Mouse (Mus musculus): Measurements from ENCODE around the gene Cyp2j13. TPM values are rescaled to one million over a fixed set of nuclear protein-coding genes. Genes with fewer than 3 reads are reported as not detected.
"Not testable (repeated sequence)": the region's sequence is repeated elsewhere in the genome, so short reads cannot be mapped to it uniquely, and the experiment has no call there.

Gene Cyp2j13
- not detected in 2 replicates for polyA plus RNA-seq (2015; fragmentation: Nextera tagmentation; extraction: Ambion mirVana)

DNA sequence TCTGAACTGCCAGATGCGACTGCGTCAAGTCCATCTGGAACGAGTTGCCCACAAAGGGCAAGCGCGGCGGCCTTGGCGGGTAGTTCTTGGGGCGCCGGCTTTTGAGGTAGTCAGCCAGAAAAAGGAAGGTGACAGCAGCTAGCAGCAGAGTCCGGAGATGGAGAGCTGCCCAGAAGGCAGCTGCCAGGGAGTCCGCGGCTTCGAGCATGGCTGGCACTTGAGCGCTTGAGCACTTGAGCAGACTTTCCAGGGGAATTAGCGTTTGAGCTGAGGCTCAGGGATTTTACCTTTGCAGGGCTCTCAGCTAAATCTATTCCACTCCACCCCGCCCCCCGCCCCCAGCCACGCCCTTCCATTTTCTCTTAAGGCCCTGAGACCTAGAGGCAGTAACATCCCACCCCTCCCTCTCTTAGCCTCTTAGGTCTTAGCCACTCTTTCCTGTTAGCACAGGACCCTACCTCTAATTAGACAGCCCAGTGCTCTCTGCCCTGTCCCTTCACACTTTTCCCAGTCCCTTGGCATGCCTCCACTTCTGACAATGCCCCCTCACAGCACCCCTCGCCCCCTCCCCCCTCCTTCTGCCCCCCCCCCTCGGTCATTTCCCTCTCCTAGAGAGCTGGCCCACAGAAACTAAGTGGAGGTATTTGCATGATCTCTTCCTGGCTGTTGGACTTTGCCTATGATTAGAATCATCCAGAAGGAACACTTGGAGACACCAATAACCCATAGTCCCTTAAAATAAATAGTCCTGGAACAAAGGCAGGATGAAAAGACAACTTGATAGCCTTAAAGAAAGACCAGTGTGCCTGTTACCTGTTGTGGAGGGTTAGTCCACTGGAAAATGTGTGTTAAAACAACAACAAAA lies at the start of gene Cyp2j13:
TSS of gene Cyp2j13 (minus strand) at position 286 of the 865 bp plus-strand sequence.
- Histone ChIP-seq H3K27ac (replicated peaks) (no peak within 1 kb of the TSS), H3K9me3 (ENCODE audit: control insufficient read depth, low read length) (no peaks in the 10 kb centered on the region), H3K4me2 (replicated peaks; ENCODE audit: low read depth) (peak within 1 kb of the TSS; percentile 20), H3K27me3 (ENCODE audit: control insufficient read depth, insufficient read depth, low read length) (no peaks in the 10 kb centered on the region), H3K36me3 (ENCODE audit: control insufficient read depth, insufficient read depth, low read length) (no peaks in the 10 kb centered on the region), H3K9ac (ENCODE audit: low read length) (no peak within 1 kb of the TSS), H3K4me1 (replicated peaks; ENCODE audit: control insufficient read depth, insufficient read depth) (no peaks in the 10 kb centered on the region), H3K4me3 (ENCODE audit: low read depth, low read length) (no peak within 1 kb of the TSS)
- ATAC-seq (ENCODE audit: low FRiP score, low TSS enrichment), result no peak
- TF ChIP-seq EP300 (optimal IDR thresholded peaks at IDR 0.05) (no peak), CTCF (IDR thresholded peaks at IDR 0.05; ENCODE audit: low read depth) (no peak)
- DNase-seq (ENCODE audit: low spot score), result no peak
- WGBS, result 12% methylated on average over 20 of the region's 20 CpGs

DNA sequence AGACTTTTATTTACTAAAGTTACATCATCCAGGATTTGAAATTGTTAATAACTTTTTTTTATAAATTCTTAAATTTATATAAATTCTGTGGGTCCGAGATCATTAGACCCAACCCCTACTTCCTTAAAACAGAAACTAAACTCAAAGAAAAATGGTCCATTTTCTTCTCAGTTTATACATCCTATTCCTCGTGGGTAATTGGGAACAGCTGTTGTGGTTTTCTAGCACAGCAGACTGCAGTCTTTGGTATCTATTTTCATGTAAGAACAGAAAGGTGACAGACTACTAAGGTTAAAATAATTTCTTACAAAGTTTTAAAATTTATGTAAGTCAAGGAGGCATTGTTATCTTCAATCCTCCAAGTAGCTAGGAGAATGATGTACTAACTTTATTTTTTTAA lies 19.5 kb upstream of the Cyp2j13 start:
- no peaks in the 10 kb centered on the region for H3K36me3 ChIP-seq (ENCODE audit: control insufficient read depth, insufficient read depth, low read length)
- ATAC-seq (ENCODE audit: low FRiP score, low TSS enrichment) (no peak), DNase-seq (ENCODE audit: low spot score) (no peak)
- H3K4me1 ChIP-seq (replicated peaks; ENCODE audit: control insufficient read depth, insufficient read depth), result no peaks in the 10 kb centered on the region
- no peak overlapping the region for H3K9ac ChIP-seq (ENCODE audit: low read length)
- H3K4me3 ChIP-seq (ENCODE audit: low read depth, low read length), result no peak overlapping the region
- TF ChIP-seq CTCF (IDR thresholded peaks at IDR 0.05; ENCODE audit: low read depth) (no peak), EP300 (optimal IDR thresholded peaks at IDR 0.05) (no peak)
- no peaks in the 10 kb centered on the region for H3K27me3 ChIP-seq (ENCODE audit: control insufficient read depth, insufficient read depth, low read length)
- H3K9me3 ChIP-seq (ENCODE audit: control insufficient read depth, low read length), result no peaks in the 10 kb centered on the region
- WGBS, result 45% methylated on average over 2 of the region's 2 CpGs
- H3K27ac ChIP-seq (replicated peaks), result no peak overlapping the region
- no peak overlapping the region for H3K4me2 ChIP-seq (replicated peaks; ENCODE audit: low read depth)

GRCm38 (mm10) chr4:96091869-96092268 lies 14.5 kb upstream of the Cyp2j13 start:
- Histone ChIP-seq H3K36me3 (ENCODE audit: control insufficient read depth, insufficient read depth, low read length) (no peaks in the 10 kb centered on the region), H3K27ac (replicated peaks) (no peak overlapping the region), H3K27me3 (ENCODE audit: control insufficient read depth, insufficient read depth, low read length) (no peaks in the 10 kb centered on the region), H3K9ac (ENCODE audit: low read length) (no peak overlapping the region), H3K4me3 (ENCODE audit: low read depth, low read length) (no peak overlapping the region), H3K4me1 (replicated peaks; ENCODE audit: control insufficient read depth, insufficient read depth) (no peaks in the 10 kb centered on the region), H3K4me2 (replicated peaks; ENCODE audit: low read depth) (no peak overlapping the region), H3K9me3 (ENCODE audit: control insufficient read depth, low read length) (no peaks in the 10 kb centered on the region)
- TF ChIP-seq EP300 (optimal IDR thresholded peaks at IDR 0.05), result no peak
- TF ChIP-seq CTCF (IDR thresholded peaks at IDR 0.05; ENCODE audit: low read depth), result peak; percentile 60
- DNase-seq (ENCODE audit: low spot score) (no peak), ATAC-seq (ENCODE audit: low FRiP score, low TSS enrichment) (no peak)

DNA sequence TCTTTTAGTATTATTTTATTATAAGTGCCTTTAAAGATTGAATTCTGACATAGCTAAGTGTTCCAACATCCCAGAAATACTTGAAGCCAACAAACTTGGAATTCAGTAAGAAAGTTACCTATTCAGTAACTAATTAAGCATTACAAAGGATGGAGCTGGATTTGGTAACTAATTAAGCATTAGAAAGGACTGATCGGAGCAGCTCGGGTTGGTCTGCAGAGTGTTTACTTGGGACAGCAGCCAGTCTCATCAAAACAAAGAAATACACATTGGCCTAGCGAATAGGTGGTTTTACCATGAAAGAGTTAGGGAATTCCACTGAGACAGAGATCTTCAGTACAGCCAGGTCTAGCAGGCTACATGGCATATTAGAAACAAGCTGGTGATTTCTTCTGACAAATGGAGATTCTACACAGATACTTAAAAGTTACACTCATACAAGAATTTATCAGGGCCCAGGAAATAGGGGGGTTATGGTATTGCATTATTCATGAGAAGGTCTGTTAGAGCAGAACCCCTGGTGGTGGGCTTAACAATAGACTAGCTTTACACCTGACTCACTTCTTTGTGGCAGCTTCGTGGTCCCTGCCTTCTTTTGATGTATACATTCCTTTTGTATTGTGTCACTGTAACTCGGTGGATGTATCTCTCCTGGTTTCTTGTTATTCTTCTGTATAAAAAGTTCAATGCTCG lies 12.2 kb upstream of the Cyp2j13 start:
- not testable (repeated sequence) for DNase-seq (ENCODE audit: low spot score); H3K4me3 ChIP-seq (ENCODE audit: low read depth, low read length); H3K9me3 ChIP-seq (ENCODE audit: control insufficient read depth, low read length); ATAC-seq (ENCODE audit: low FRiP score, low TSS enrichment); H3K27ac ChIP-seq (replicated peaks); H3K36me3 ChIP-seq (ENCODE audit: control insufficient read depth, insufficient read depth, low read length); H3K9ac ChIP-seq (ENCODE audit: low read length); H3K4me1 ChIP-seq (replicated peaks; ENCODE audit: control insufficient read depth, insufficient read depth); H3K4me2 ChIP-seq (replicated peaks; ENCODE audit: low read depth); H3K27me3 ChIP-seq (ENCODE audit: control insufficient read depth, insufficient read depth, low read length)
- WGBS, result 60% methylated on average over 6 of the region's 6 CpGs

GRCm38 (mm10) chr4:96078308-96078707 lies 962 bp upstream of the Cyp2j13 start:
- Histone ChIP-seq H3K36me3 (ENCODE audit: control insufficient read depth, insufficient read depth, low read length) (no peaks in the 10 kb centered on the region), H3K27ac (replicated peaks) (no peak overlapping the region), H3K9me3 (ENCODE audit: control insufficient read depth, low read length) (no peaks in the 10 kb centered on the region), H3K4me3 (ENCODE audit: low read depth, low read length) (no peak overlapping the region), H3K27me3 (ENCODE audit: control insufficient read depth, insufficient read depth, low read length) (no peaks in the 10 kb centered on the region), H3K4me2 (replicated peaks; ENCODE audit: low read depth) (no peak overlapping the region), H3K9ac (ENCODE audit: low read length) (no peak overlapping the region), H3K4me1 (replicated peaks; ENCODE audit: control insufficient read depth, insufficient read depth) (no peaks in the 10 kb centered on the region)
- DNase-seq (ENCODE audit: low spot score) (no peak), ATAC-seq (ENCODE audit: low FRiP score, low TSS enrichment) (no peak)
- TF ChIP-seq CTCF (IDR thresholded peaks at IDR 0.05; ENCODE audit: low read depth) (no peak), EP300 (optimal IDR thresholded peaks at IDR 0.05) (no peak)

DNA sequence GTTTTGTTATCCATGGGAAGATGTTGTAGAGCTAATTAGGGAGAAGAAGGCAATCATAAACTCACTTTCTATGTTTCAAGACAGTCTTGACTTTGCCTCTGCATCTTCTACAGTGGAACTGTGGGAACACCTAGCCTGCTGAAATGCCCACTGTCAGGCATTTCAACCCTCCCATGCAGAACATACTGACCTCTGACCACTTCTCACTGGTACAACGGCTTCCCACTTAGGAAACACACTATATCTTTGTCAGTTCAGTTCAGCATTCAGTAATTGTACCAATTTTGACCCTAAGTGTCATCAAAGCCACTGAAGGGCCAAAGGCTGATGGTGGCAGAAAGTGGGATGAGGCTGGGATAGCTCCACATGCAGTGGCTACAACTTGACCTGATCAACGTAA lies 15.3 kb downstream of the Cyp2j13 start:
- 79% methylated on average over 2 of the region's 2 CpGs for WGBS
- TF ChIP-seq EP300 (optimal IDR thresholded peaks at IDR 0.05), result no peak
- TF ChIP-seq CTCF (IDR thresholded peaks at IDR 0.05; ENCODE audit: low read depth), result no peak
- ATAC-seq (ENCODE audit: low FRiP score, low TSS enrichment) (no peak), DNase-seq (ENCODE audit: low spot score) (no peak)
- Histone ChIP-seq H3K27me3 (ENCODE audit: control insufficient read depth, insufficient read depth, low read length) (no peaks in the 10 kb centered on the region), H3K4me1 (replicated peaks; ENCODE audit: control insufficient read depth, insufficient read depth) (no peaks in the 10 kb centered on the region), H3K4me2 (replicated peaks; ENCODE audit: low read depth) (no peak overlapping the region), H3K27ac (replicated peaks) (no peak overlapping the region), H3K9me3 (ENCODE audit: control insufficient read depth, low read length) (no peaks in the 10 kb centered on the region), H3K4me3 (ENCODE audit: low read depth, low read length) (no peak overlapping the region), H3K9ac (ENCODE audit: low read length) (no peak overlapping the region), H3K36me3 (ENCODE audit: control insufficient read depth, insufficient read depth, low read length) (no peaks in the 10 kb centered on the region)

Measured in stomach, postnatal 0 days (tissue).